Mouse (Mus musculus): ENCODE results near the gene Ccdc183.

DNA sequence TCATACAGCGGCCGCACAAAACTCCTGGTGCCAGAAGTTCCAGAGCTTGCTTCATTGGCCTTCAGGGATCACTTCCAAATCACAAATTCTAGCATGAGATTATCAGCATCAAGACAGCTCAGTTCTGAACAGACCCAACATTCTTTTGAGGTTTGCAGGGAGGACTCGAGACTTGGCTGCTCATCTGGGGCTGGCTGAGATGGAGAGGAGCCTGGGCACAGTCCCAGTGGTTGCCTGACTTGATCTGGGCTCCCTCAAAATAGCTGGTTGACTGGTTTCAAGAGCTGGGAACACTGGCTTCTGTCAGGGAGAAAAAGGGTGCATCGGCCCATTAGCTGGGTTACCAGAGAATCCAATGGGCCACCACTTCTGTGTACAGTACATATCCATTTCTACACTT lies 39.2 kb upstream of the Ccdc183 start:
- no peak for TF ChIP-seq CTCF (IDR thresholded peaks at IDR 0.05; ENCODE audit: low read depth, low read length)
- TF ChIP-seq GATA1 (IDR thresholded peaks at IDR 0.05; ENCODE audit: borderline replicate concordance, low read length), result no peak
- TF ChIP-seq GATA2 (IDR thresholded peaks at IDR 0.05; ENCODE audit: borderline replicate concordance, low read depth, low read length), result no peak
